Mouse (Mus musculus): ENCODE results near the gene Plekha5.

DNA sequence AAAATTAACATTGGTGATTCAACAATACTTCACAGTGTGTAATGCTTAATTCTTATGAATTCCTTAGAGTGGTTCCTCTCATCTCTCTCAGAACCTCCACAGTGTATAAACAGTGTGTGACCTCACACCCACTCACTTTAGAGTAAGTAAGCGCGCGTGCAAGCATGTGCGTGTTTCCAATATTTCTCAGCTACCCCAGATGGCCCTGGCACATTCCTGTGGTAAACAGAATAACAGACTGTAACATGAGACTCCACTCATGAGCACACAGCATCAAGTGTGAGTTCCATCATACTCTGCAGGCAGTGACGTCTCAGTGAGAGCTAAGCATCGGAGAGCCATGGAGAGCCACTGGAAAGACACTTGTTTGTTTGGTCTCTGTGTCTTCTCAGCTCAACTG lies 63.6 kb downstream of the Plekha5 start:
- no peak for TF ChIP-seq CTCF (IDR thresholded peaks at IDR 0.05; ENCODE audit: low read depth, low read length)
- no peak for TF ChIP-seq POLR2A (IDR thresholded peaks at IDR 0.05; ENCODE audit: borderline replicate concordance, low read depth, low read length)

Data from bone marrow macrophage, adult 2 months (primary cell).